Mouse (Mus musculus): ENCODE measurements around the gene Ift46. TPM values are rescaled to one million over a fixed set of nuclear protein-coding genes. Genes with fewer than 3 reads are reported as not detected.

Gene Ift46
- polyA plus RNA-seq, 1 experiment from 2014 or later: 24.5 TPM

DNA sequence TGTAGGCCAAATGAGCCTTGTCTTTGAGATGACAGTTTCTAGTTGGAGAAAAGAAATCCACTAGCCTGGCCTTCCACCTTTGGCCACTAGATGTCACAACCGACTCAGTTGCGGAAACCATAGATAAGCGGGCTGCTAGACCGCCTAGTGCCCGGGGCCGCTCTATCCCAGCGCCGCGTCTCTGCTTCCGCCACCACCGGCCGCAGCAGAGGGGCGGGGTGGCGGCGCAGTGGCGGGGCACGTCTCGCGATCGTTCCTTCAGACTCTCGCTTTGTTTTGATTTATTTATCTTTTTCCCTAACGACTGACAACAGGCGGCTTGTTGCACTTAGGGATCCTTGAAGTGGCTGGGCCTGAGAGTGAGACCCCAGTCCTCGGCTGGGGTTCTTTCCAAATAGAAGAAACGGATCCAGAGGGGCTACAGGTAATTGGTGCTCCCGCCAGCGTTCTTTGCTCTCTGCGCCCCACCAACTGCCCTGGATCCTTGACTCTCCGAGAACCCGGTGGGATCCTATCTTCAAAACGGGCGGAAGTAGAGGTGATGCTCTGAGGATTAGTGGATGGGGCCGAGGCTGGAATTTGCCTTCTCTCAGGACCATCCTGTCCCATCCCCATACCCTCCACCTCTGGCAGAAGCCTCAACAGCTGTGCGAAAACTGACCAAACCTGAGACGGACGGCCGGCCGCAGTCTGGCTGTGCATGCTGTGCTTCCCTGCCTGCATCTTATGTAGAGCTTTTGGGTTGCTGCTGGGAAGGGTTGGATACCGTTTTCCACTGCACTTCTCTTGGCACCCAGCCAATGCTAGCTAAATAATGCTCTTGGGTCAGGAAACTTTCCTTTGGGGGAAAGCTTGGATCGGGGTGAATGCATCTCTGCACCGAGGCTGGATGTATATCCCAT is 5.3 kb downstream of the Ift46 start:
- WGBS (ENCODE audit: insufficient replicate concordance): under 1% methylated on average over 41 of the region's 41 CpGs
- no peaks in the 10 kb centered on the region for H3K27me3 ChIP-seq (ENCODE audit: insufficient read depth, low read length)
- peak; percentile 100 for ATAC-seq

DNA sequence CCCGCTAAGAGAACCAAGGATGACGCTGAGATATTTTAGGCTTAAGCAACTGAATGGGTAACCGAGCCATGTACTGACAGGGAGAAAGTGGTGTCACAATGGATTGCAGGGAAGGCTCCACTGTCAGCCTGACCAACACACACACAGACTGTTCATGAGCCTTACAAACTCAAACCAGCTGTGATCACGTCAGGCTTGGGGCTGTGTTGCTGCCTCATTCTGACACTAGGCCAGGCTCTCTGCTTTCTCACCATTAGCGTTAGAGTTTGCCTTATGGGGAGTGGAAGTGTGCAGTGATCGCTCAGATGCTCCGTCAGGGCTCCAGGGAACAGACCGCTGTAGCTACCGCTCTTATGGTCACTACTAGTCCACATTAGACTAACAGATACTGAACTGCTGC is 25.1 kb downstream of the Ift46 start:
- 78% methylated on average over 9 of the region's 9 CpGs for WGBS (ENCODE audit: insufficient replicate concordance)
- ATAC-seq: no peak
- H3K27ac ChIP-seq (ENCODE audit: low read depth): no peak overlapping the region

More for the DNA sequence above, 5.3 kb downstream of the Ift46 start:
- Histone ChIP-seq H3K36me3 (replicated peaks; ENCODE audit: insufficient read depth, low read length) (no peaks in the 10 kb centered on the region), H3K4me1 (ENCODE audit: insufficient read depth) (peaks cover 9% of the 10 kb centered on the region), H3K9ac (replicated peaks) (peak overlapping the region; percentile 79), H3K9me3 (ENCODE audit: low read length) (no peaks in the 10 kb centered on the region), H3K4me2 (ENCODE audit: low read depth, low read length) (peak overlapping the region; percentile 95), H3K27ac (ENCODE audit: low read depth) (peak overlapping the region; percentile 84), H3K4me3 (ENCODE audit: low read depth, low read length) (peak overlapping the region; percentile 80)
- TF ChIP-seq EP300 (IDR thresholded peaks at IDR 0.05; ENCODE audit: low read depth) (peak; percentile 87), CTCF (IDR thresholded peaks at IDR 0.05; ENCODE audit: low read depth) (peak; percentile 96)
- peak; percentile 95 for DNase-seq

DNA sequence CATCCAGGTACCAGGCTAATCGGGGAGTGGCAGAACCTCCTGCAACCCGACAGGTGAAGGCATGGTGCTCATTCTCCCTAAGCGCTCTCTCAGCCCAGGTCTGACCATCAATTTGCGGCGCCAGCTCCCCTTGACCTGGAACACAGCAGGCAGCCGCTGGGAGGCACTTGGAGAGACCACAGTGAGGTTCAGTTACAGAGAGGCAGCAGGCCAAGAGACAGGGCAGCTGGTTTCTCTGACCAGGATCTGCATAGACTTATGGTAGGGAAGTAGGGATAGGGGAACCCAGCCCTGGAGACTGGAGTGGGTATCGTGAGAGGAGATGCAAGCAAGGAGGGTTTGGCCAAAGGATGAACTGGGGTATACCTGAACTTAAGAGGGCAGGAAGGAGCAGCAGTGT is 30.6 kb downstream of the Ift46 start:
- H3K9ac ChIP-seq (replicated peaks): no peak overlapping the region

More for the DNA sequence above, 25.1 kb downstream of the Ift46 start:
- no peak overlapping the region for H3K4me3 ChIP-seq (ENCODE audit: low read depth, low read length)
- no peaks in the 10 kb centered on the region for H3K27me3 ChIP-seq (ENCODE audit: insufficient read depth, low read length)
- H3K4me1 ChIP-seq (ENCODE audit: insufficient read depth): no peaks in the 10 kb centered on the region
- H3K36me3 ChIP-seq (replicated peaks; ENCODE audit: insufficient read depth, low read length): peaks cover 22% of the 10 kb centered on the region
- no peak for TF ChIP-seq CTCF (IDR thresholded peaks at IDR 0.05; ENCODE audit: low read depth)
- TF ChIP-seq EP300 (IDR thresholded peaks at IDR 0.05; ENCODE audit: low read depth): no peak
- no peaks in the 10 kb centered on the region for H3K9me3 ChIP-seq (ENCODE audit: low read length)
- no peak overlapping the region for H3K4me2 ChIP-seq (ENCODE audit: low read depth, low read length)
- H3K9ac ChIP-seq (replicated peaks): no peak overlapping the region
- DNase-seq: no peak

DNA sequence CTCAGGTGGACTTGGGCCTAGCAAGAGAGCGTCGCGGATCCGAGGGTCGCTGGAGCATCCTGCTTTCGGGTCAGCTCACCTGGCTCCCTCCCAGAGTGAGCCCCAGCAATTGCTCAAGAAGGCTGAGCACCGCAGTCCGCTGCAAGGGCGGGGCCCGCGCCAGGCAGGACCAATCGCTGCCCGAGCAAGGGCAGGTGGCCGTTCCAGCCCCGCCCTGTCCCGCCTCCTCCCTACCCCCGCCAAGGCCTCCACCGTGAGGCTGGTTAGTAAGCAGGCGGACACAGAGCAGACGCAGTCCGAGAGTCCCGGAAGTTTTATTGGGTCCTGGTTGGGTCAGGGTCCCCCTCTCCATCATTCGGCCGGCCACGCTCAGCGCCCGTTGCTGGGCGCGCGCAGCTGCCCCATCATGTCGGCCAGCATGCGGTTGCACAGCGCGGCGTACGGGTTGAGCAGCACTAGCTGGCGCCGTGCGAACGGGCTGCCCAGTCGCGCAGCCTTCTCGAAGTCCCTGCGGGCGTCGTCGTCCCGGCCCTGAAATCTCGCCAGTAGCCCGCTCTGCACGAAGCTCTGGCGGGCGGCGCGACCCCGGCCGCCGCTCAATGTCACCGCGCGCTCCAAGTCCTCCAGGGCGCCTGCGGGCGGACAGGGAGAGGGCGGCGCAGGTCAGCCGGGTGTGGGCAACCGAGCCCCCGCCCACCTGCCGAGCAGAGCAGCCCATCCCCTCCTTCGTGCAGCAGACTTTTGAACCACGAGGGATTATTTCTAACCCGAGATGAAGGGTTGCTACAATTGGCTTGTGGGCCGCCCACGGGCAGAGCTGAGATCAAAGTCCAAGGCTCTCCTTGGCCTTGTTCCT is 31.6 kb downstream of the Ift46 start, which contains the start of gene Tmem25:
Gene Tmem25, minus strand, starts transcription at position 206 of the 856 bp plus-strand sequence.
- H3K9ac ChIP-seq (replicated peaks): peak within 1 kb of the TSS; percentile 60
- H3K36me3 ChIP-seq (replicated peaks; ENCODE audit: insufficient read depth, low read length): 0 out of 2 replicates have a peak, but pooled peaks cover 6% of the 10 kb centered on the region
- ATAC-seq (peak; percentile 84), DNase-seq (peak; percentile 89)
- H3K4me2 ChIP-seq (ENCODE audit: low read depth, low read length): peak within 1 kb of the TSS; percentile 88
- no peaks in the 10 kb centered on the region for H3K9me3 ChIP-seq (ENCODE audit: low read length)
- no peak for TF ChIP-seq CTCF (IDR thresholded peaks at IDR 0.05; ENCODE audit: low read depth)
- TF ChIP-seq EP300 (IDR thresholded peaks at IDR 0.05; ENCODE audit: low read depth): peak; percentile 59; the same call in 1 of the 2 replicates
- H3K4me3 ChIP-seq (ENCODE audit: low read depth, low read length): peak within 1 kb of the TSS; percentile 45
- peak within 1 kb of the TSS; percentile 88 for H3K27ac ChIP-seq (ENCODE audit: low read depth)
- H3K4me1 ChIP-seq (ENCODE audit: insufficient read depth): peaks cover 19% of the 10 kb centered on the region
- 1% methylated on average over 69 of the region's 75 CpGs for WGBS (ENCODE audit: insufficient replicate concordance)
- peaks cover 10% of the 10 kb centered on the region for H3K27me3 ChIP-seq (ENCODE audit: insufficient read depth, low read length)

More for the DNA sequence above, 30.6 kb downstream of the Ift46 start:
- TF ChIP-seq CTCF (IDR thresholded peaks at IDR 0.05; ENCODE audit: low read depth) (no peak), EP300 (IDR thresholded peaks at IDR 0.05; ENCODE audit: low read depth) (no peak)
- peak overlapping the region; percentile 88; the same call in 1 of the 2 replicates for H3K4me2 ChIP-seq (ENCODE audit: low read depth, low read length)
- DNase-seq (no peak), ATAC-seq (no peak)
- peaks cover 10% of the 10 kb centered on the region for H3K27me3 ChIP-seq (ENCODE audit: insufficient read depth, low read length)
- H3K4me1 ChIP-seq (ENCODE audit: insufficient read depth): peaks cover 19% of the 10 kb centered on the region
- H3K27ac ChIP-seq (ENCODE audit: low read depth): no peak overlapping the region
- H3K4me3 ChIP-seq (ENCODE audit: low read depth, low read length): no peak overlapping the region
- WGBS (ENCODE audit: insufficient replicate concordance): 54% methylated on average over 7 of the region's 7 CpGs
- 0 out of 2 replicates have a peak, but pooled peaks cover 6% of the 10 kb centered on the region for H3K36me3 ChIP-seq (replicated peaks; ENCODE audit: insufficient read depth, low read length)
- H3K9me3 ChIP-seq (ENCODE audit: low read length): no peaks in the 10 kb centered on the region

DNA sequence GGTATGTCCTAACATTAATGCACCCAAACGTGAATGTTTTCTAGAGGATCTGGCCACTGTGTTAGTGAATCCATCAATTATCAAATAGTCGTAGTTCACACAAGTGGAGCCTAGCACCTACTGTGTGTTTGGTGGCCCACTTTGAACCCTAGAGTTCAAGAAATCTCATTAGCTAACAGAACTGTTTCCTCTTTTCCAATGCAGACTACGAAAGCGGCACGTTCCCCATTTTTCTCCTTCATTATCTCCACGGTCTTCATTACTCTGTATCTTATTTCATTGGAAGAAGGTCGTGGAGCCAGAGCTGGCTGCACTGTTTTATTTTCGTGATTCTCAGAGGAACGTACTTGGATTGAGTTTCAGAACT is 32.2 kb downstream of the Ift46 start:
- Histone ChIP-seq H3K4me1 (ENCODE audit: insufficient read depth) (peaks cover 19% of the 10 kb centered on the region), H3K4me3 (ENCODE audit: low read depth, low read length) (peak overlapping the region; percentile 45), H3K36me3 (replicated peaks; ENCODE audit: insufficient read depth, low read length) (peaks cover 3% of the 10 kb centered on the region; the same call in 1 of the 2 replicates), H3K27me3 (ENCODE audit: insufficient read depth, low read length) (peaks cover 10% of the 10 kb centered on the region), H3K4me2 (ENCODE audit: low read depth, low read length) (peak overlapping the region; percentile 88), H3K9ac (replicated peaks) (peak overlapping the region; percentile 60), H3K27ac (ENCODE audit: low read depth) (peak overlapping the region; percentile 88), H3K9me3 (ENCODE audit: low read length) (no peaks in the 10 kb centered on the region)
- no peak for ATAC-seq
- no peak for TF ChIP-seq CTCF (IDR thresholded peaks at IDR 0.05; ENCODE audit: low read depth)
- no peak for TF ChIP-seq EP300 (IDR thresholded peaks at IDR 0.05; ENCODE audit: low read depth)
- WGBS (ENCODE audit: insufficient replicate concordance): 27% methylated on average over 9 of the region's 9 CpGs
- DNase-seq: no peak

Data from liver, postnatal 0 days (tissue).